Mouse (Mus musculus) liver, adult (tissue): ENCODE measurements around the gene Lax1.

Experiments used
- GATA4 ChIP-seq: IDR thresholded peaks from 2 replicates; pipeline ENCODE4 v1.6.1; 2014; ENCODE audit warnings: mild to moderate bottlenecking, low read length; ENCODE audit not compliant: insufficient replicate concordance

Lax1 gene

DNA sequence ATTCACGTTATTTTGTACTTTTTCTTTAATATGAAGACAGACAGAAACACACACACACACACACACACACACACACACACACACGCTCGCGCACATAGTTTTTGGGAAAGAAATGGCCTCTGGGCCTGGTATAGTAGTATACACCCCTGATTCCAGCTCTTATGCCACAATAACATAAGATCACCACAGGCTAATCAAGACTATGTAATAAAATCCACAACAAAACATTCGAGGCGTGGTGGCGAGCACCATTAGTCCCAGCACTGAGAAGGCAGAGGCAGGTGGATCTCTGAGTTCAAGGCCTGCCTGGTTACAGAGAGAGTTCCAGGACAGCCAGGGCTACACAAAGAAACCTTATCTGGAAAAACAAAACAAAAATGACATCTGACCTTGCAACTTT is 27.0 kb downstream of the Lax1 start:
- TF ChIP-seq GATA4, result no peak

DNA sequence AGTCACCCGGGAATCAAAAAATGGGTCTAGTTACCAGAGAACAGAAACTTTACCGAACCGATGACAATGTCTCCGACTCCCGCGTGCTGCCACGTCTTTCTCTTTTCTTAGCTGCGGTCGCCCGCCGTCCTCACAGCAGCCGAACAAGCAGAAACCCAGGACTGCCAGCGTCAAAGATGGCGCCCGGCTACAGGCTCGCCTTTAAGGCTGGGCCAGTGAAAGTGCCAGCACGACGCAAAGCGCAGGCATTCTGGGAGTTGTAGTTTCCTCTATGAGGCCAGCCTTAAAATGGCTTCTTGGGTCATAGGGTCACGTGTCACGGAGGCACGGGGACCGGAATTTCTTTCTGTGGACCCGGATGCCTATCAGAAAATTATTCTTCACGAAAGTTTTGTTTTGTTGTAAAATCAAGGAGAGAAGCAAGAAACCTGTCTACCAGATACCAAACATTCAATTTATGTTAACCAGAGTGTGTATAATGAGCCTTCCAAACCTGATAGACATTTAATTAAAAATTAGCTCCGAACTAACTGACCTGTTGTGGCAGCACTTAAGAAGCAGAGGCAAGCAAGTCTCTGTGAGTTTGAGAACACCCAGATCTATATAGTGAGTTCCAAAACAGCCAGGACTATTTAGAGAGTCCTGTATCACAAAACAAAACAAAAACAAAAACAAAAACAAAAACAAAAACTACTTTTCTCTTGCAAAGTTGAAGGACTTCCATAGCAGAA is 28.5 kb downstream of the Lax1 start, which contains the start of gene Gm38394:
TSS of gene Gm38394 (minus strand) at position 116 of the 731 bp plus-strand sequence.
- no peak for TF ChIP-seq GATA4

DNA sequence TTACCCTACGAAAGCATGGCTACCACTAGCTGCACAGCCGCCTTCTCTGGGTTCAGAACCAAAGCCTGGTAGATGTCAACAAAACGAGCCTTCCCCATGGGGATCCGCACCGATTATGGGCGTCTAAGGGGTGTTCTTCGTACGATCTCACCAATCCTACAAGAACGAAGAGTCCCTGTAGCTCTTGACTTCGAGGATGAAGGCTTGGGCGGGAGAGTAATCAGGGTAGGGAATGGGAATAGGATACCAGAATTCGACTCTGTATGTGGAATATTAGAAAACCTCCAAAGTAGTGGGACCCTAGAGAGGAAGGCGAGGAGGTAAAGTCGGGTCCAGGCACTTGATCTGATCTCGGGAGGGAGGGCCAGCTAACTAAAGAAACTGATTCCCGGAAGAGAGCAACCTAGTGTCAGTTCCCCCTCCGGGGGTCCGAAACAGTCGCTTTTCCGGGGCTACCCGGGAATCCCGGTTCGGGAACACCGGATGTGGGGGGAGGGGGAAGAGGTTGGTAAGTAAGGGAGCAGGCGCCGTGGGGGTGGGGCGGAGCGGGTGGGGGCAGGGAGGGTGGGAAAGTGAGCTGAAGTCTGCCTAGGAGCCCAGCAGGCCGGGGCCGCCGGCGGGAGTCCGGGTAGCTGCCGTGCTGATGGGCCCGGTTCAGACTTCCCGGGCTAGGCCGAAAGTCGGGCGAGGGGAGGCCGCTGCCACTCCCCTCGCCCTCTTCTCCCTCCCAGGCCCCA is 29.3 kb downstream of the Lax1 start, which contains the start of gene Zbed6:
TSS of gene Zbed6 (minus strand) at position 420 of the 737 bp plus-strand sequence.
- no peak for TF ChIP-seq GATA4

DNA sequence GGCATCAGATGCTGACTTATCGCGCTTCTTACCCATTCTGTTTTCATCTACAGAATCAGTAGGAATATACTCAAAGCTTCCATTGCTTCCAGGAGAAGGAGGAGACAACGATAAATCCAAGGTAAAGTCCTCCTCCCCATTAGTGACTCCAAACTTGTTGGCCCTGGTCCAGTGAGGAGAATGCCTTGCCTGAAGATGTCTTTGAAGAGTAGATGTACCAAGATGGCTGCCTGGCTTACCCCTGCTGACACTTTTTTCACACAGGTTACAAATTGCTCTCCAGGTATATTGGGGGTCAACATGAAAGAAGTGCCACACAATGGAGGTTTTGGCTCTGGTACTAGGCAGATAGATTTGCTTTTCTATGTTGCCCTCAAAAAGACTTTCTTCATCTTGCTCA is 31.0 kb downstream of the Lax1 start:
- no peak for TF ChIP-seq GATA4

DNA sequence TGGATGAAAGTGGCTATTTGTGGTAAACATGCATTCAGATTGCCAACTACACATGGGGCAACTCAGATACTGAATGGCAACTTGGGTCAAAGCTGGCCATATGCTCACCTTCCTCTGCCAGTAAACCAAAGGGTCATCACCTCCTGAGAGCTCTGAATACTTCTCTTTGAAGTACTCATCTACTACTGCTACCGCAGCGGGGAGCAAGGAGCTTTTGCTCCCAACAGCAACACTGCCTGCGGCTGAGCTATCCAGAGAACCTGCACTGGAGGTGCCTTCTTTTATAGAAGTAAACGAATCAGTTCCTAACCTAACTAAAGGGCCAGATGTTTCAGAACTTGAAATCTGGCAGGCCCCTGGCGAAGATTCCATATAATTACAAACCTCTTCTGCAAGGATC is 33.1 kb downstream of the Lax1 start:
- TF ChIP-seq GATA4, result no peak

DNA sequence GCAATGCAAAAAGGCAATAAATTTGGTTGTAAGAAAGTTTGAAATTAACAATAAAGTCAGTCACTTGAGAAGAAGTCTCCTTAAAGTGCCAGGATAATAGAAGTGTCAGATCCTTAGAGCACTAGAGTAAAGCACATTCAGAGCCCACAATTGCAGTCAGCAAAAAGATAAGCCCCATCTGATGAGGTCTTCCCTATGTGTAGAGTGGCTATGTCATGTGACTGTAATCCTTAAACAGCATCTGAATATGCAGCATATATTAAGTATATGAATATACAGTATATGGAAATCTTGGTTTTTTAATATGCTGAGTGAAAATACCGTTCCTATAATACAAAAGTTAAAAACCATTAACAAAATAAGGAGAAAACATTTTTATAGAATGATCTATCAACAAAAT is 36.9 kb downstream of the Lax1 start:
- TF ChIP-seq GATA4, result no peak

DNA sequence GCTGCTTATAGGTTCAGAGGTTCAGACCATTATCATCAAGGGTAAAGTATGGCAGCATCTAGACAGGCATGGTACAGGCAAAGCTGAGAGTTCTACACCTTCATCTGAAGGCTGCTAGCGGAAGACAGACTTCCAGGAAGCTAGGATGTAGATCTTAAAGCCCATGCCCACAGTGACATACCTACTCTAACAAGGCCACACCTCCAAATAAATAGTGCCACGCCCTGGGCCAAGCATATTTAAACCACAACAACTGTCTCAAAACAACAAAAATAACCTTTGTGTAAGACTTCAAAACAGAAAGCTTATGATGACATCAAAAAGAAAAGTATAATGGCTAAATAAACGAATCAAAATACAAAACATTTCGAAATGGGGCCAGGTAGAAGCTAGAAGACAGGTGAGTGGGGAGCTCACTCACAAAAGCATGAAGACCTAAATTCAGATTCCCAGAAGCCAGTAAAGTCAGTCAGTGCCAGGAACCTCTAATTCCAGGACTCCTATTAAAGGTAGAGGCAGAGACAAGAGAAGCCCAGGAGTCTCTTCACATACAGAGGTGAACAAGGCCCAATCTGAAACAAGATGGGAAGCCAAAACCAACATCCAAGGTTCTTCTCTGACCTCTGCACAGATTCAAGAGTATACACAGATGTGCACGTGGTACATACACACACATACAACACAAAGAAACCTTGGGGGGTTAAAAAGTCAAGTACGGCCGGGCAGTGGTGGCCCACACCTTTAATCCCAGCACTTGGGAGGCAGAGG is 39.4 kb downstream of the Lax1 start:
- TF ChIP-seq GATA4, result no peak

DNA sequence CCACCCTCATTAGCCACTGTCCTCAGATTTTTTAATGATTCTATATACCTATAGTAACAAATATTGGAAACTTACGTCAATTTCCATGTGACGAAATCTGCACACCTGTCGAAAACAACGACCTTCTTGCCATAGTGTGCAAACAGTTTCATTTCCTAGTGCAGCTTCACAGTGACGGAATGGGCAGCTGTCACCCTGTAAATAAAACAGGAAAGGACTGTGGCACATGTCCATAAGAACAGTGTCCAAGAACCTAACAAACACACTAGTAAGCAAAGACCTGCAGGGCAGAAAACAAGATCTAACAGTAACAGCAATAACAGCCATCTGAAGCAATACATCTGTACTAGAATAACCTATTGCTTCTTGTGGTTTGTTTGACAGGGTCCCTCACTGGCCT is 44.3 kb downstream of the Lax1 start:
- no peak for TF ChIP-seq GATA4

DNA sequence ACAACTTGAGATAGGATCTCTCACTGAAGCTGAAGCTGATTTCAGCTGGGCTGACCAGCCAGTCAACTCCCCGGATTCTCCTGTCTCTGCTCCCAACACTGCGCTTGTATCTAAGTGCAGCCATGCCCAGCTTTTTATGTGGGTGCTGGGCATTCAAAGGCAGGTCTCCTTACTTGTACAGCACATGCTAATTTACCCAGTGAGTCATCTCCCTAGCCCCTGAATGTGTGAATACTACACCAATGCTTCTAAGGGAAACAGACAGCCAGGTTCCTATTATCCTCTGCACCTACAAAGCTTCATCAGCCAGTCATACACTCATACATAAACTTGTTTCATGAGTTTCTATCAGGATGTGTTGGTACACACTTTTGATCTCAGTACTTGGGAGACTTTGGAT is 48.7 kb downstream of the Lax1 start:
- TF ChIP-seq GATA4, result no peak

DNA sequence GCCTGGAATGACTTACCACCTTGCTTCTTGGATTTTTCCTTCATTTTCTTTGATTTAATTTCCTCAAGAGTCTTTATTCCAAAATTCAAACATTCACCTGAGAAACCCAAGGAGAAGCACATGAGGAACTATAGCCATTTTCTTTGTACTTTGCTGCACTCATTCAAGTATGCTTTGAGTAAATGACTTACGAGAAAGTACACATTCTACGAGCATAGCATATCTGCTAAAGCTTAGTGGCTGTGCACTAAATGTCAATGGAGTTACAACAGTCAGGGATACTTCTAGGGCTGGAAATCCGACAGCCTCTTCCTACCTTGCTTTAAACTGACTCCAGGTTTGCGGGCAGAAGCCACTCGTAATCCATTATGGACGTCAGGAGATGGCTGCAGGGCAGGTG is 51.4 kb downstream of the Lax1 start:
- TF ChIP-seq GATA4, result no peak

DNA sequence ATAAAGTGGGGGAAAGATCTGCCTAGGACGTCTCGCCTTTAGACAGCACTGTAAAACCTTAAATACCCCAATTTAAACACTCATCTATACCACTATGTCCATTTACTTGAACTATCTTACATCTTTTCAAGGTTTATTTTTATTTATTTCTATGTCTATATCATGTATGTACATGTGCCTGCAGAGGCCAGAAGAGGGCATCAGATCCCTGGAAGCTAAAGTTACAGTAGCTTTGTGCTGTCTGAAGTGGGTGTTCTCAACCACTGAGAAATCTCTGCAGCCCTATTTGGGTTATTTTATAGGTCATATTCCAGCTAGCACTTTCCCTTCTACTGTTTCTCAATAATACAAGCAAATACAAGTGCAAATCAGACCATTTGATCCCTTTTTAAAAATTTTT is 57.7 kb downstream of the Lax1 start:
- TF ChIP-seq GATA4, result no peak
